Mouse (Mus musculus) ES-E14 (cell line): Measurements from ENCODE around the gene Vsx1. TPM values are rescaled to one million over a fixed set of nuclear protein-coding genes. Genes with fewer than 3 reads are reported as not detected.
A peak's percentile ranks its signal among the peaks of the same experiment; 100 is the strongest.

ENCODE experiments used
- DNase-seq: peaks from one replicate; pipeline ENCODE4 v3.0.0-alpha.2; 2013; ENCODE audit warnings: low read depth, low spot score
- H3K27ac ChIP-seq: 2 replicates; pipeline ENCODE4 v1.5.1; 2012; ENCODE audit warnings: low read depth, mild to moderate bottlenecking, low read length, moderate library complexity, mixed read lengths; ENCODE audit not compliant: poor library complexity, insufficient read depth, severe bottlenecking
- H3K36me3 ChIP-seq: 2 replicates; pipeline ENCODE4 v1.6.1; 2012; ENCODE audit warnings: mild to moderate bottlenecking, low read length, moderate library complexity, mixed read lengths; ENCODE audit not compliant: control insufficient read depth, poor library complexity, insufficient read depth, severe bottlenecking
- H3K4me1 ChIP-seq, 2 experiments: fragments of 150-350 bp in 1 of 2; sonication (generic) in 1 of 2; 2 replicates each; pipeline ENCODE4 v1.6.1; 2012; ENCODE audit warnings: low read length in 2 of 2, mild to moderate bottlenecking in 1 of 2, mixed read lengths in 1 of 2; ENCODE audit not compliant: control insufficient read depth in 2 of 2, insufficient read depth in 2 of 2, poor library complexity in 1 of 2
- H3K4me3 ChIP-seq, 2 experiments: fragments of 150-350 bp in 1 of 2; sonication (generic) in 1 of 2; 2 replicates each; pipeline ENCODE4 v1.5.1; 2012; ENCODE audit warnings: low read length in 2 of 2, low read depth in 1 of 2, mild to moderate bottlenecking in 1 of 2, mixed read lengths in 1 of 2; ENCODE audit not compliant: insufficient read depth in 1 of 2, poor library complexity in 1 of 2, severe bottlenecking in 1 of 2
- H3K9ac ChIP-seq: 2 replicates; pipeline ENCODE4 v1.6.1; 2012; ENCODE audit warnings: low read depth, mild to moderate bottlenecking, low read length, mixed read lengths; ENCODE audit not compliant: poor library complexity, insufficient read depth, severe bottlenecking
- H3K9me3 ChIP-seq: fragments of 150-350 bp; sonication (generic); 2 replicates; pipeline ENCODE4 v1.6.1; 2012; ENCODE audit warnings: low read depth, mild to moderate bottlenecking, low read length; ENCODE audit not compliant: control insufficient read depth, insufficient read depth
- CHD2 ChIP-seq: IDR thresholded peaks from 2 replicates; pipeline ENCODE4 v1.6.1; 2014; ENCODE audit warnings: mild to moderate bottlenecking, low read depth, low read length, inconsistent platforms
- HCFC1 ChIP-seq: IDR thresholded peaks from 2 replicates; pipeline ENCODE4 v1.6.1; 2012; ENCODE audit warnings: low read length, inconsistent platforms, borderline replicate concordance; ENCODE audit not compliant: insufficient read depth
- MAFK ChIP-seq: IDR thresholded peaks from 2 replicates; pipeline ENCODE4 v1.6.1; 2014; ENCODE audit warnings: mild to moderate bottlenecking, low read depth, low read length, inconsistent platforms; ENCODE audit not compliant: insufficient read depth
- ZC3H11A ChIP-seq: IDR thresholded peaks from 2 replicates; pipeline ENCODE4 v1.6.1; 2012; ENCODE audit warnings: low read depth, mild to moderate bottlenecking, inconsistent platforms, low read length, borderline replicate concordance
- ZNF384 ChIP-seq: IDR thresholded peaks from 2 replicates; pipeline ENCODE4 v1.6.1; 2012; ENCODE audit warnings: low read depth, low read length, inconsistent platforms
- in situ Hi-C, 2 experiments: fragments of 600-800 bp; cut with MboI; formaldehyde crosslinking; loops; one replicate each; pipeline ENCODE4 v1.15.1; 2025; ENCODE audit warnings: low sequenced_read_pairs in 2 of 2, inconsistent platforms in 1 of 2; ENCODE audit not compliant: unreplicated experiment in 2 of 2
- total RNA-seq: library from RNA; depleted of rRNA; stranded (reverse); fragments of 300-350 nt; gene quantifications from 2 replicates; pipeline ENCODE4 v1.2.3, GENCODE M21; 2012

Vsx1 gene
- total RNA-seq, 1 experiment, result 0.13 TPM

DNA sequence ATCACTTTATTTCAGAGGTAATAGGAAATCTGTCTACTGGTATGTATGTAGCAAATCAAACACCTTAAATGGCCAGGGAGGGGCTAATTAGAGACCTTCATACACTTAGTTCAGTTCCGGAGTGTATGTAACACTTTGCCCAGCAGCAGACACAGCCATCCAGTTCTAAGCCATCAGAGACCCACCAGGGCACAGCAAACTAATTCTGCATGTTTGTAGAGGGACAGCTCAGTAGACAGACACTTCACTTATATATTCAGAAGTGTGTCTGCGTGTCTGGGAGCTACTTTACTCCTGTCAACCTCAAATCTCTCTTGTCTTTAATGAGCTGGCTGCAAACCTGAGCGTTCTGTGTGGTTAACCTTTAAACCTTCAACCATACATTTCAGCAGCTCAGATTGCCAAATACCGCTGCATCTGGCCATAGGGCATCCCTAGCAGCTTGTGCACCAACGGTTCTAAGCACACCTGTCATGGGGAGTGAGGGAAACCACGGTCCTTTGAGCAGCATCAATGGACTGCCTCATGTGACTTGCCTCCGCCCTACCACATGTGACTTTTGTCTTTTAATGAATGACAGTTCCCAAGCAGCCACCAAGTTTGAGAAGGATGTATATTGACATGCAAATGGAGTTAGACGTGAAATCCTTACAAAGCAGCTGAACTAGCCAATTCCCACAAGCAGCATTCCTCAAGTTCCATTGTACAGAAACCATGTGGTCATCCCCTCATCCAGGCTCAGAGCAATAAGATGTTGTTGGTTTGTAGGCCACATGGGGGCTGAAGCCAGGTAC lies 32.0 kb downstream of the Vsx1 start:
- Histone ChIP-seq H3K36me3 (no peaks in the 10 kb centered on the region), H3K9me3 (no peaks in the 10 kb centered on the region), H3K9ac (no peak overlapping the region), H3K4me1 (peaks cover 0 to 24% of the 10 kb centered on the region in 2 experiments; a peak in 2 of 4 replicates), H3K27ac (peak overlapping the region; percentile 59), H3K4me3 (no peak overlapping the region)
- in situ Hi-C loops, result no loop called here
- peak; percentile 68 for DNase-seq
- no peak for TF ChIP-seq ZNF384
- no peak for TF ChIP-seq HCFC1
- no peak for TF ChIP-seq ZC3H11A
- no peak for TF ChIP-seq MAFK
- TF ChIP-seq CHD2, result no peak

DNA sequence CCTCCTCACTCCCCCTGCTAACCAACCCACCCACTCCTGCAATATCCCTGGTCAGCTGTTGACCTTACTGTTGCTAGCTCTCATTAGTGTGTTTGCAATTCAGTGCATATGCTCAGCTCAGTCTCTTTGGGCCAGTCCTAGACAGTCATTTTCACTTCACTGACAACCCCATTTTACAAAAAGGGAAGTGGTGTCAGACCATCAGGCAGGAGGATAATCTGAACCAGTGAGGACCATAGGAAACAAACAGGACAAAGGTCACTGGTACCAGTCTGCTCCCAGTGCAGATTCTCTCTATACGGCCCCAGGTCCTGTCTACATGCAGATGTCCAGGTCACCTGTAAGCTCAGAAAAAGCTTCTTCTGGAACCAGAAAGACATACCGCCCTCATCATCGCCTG lies 33.0 kb downstream of the Vsx1 start:
- H3K4me3 ChIP-seq, result no peak overlapping the region
- no peak overlapping the region for H3K9ac ChIP-seq
- in situ Hi-C loops, result no loop called here
- H3K27ac ChIP-seq, result no peak overlapping the region
- peaks cover 4 to 26% of the 10 kb centered on the region in 2 experiments; a peak in 3 of 4 replicates for H3K4me1 ChIP-seq
- H3K36me3 ChIP-seq, result no peaks in the 10 kb centered on the region
- H3K9me3 ChIP-seq, result no peaks in the 10 kb centered on the region
- no peak for DNase-seq
- TF ChIP-seq ZC3H11A (no peak), ZNF384 (no peak), CHD2 (no peak), MAFK (no peak), HCFC1 (no peak)

GRCm38 (mm10) chr2:150655290-150655689 lies 33.9 kb downstream of the Vsx1 start:
- H3K36me3 ChIP-seq, result no peaks in the 10 kb centered on the region
- DNase-seq, result no peak
- H3K27ac ChIP-seq, result no peak overlapping the region
- peaks cover 5 to 26% of the 10 kb centered on the region in 2 experiments for H3K4me1 ChIP-seq
- no peaks in the 10 kb centered on the region for H3K9me3 ChIP-seq
- H3K9ac ChIP-seq, result no peak overlapping the region
- no peak for TF ChIP-seq MAFK
- no peak for TF ChIP-seq CHD2
- TF ChIP-seq HCFC1, result no peak
- no peak for TF ChIP-seq ZNF384
- no peak for TF ChIP-seq ZC3H11A
- H3K4me3 ChIP-seq, result no peak overlapping the region
- in situ Hi-C loops, result no loop called here

- H3K4me1 ChIP-seq, result peaks cover 6 to 25% of the 10 kb centered on the region in 2 experiments
- no peak for DNase-seq
- H3K9me3 ChIP-seq, result no peaks in the 10 kb centered on the region
- no peak overlapping the region for H3K9ac ChIP-seq
- in situ Hi-C loops, result no loop called here
- no peaks in the 10 kb centered on the region for H3K36me3 ChIP-seq
- H3K4me3 ChIP-seq, result no peak overlapping the region
- no peak overlapping the region for H3K27ac ChIP-seq
- TF ChIP-seq HCFC1 (no peak), ZNF384 (no peak), CHD2 (no peak), ZC3H11A (no peak), MAFK (no peak)
Measured at GRCm38 (mm10) chr2:150654814-150655213, 34.3 kb downstream of the Vsx1 start.
